Mouse (Mus musculus) adipose tissue, adult 10 weeks (tissue): Measurements from ENCODE around the gene Trmu. TPM values are rescaled to one million over a fixed set of nuclear protein-coding genes. Genes with fewer than 3 reads are reported as not detected.

Experiments used
- polyA plus RNA-seq: library from polyadenylated mRNA; stranded (reverse); fragments of 350-450 nt; fragmentation: Illumina TruSeq; extraction: RNeasy Lipid Tissue Mini Kit (QIAGEN cat#74804); gene quantifications from one replicate; pipeline ENCODE4 v1.2.3, GENCODE M21; 2014; ENCODE audit warnings: low read depth, low replicate concordance

The Trmu gene
- polyA plus RNA-seq = 25.3 TPM

DNA sequence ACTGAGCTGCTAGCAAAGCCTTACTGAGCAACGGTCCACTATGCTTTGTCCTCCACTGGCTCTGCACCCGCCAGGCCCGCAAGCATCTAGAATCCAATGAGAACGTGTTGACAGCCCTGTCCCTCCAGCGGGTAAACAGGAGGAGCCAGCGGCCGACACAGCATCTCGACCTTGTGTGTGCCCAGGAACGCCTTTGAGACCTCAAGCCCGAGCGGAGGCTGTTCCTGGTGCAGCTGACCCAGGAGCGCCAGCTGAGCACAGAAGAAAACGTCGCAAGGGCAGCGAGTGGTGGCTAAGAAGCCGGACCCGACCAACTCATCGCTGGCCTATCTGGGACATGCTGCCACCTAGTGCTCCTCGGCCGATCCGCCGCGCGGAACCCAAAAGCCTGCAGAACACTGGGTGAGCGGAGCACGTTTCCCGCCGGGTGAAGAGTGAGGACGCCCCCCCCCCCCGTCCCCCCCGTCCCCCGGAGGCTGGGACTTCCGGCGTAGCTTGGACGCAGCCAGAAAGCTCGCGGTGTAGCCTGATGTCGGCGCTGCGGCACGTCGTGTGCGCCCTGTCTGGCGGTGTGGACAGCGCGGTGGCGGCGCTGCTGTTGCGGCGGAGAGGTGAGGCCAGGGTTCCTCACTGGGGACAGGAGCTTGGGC, at the start of gene Trmu:
Trmu (plus strand) TSS at position 465 of the 650 bp plus-strand sequence.

DNA sequence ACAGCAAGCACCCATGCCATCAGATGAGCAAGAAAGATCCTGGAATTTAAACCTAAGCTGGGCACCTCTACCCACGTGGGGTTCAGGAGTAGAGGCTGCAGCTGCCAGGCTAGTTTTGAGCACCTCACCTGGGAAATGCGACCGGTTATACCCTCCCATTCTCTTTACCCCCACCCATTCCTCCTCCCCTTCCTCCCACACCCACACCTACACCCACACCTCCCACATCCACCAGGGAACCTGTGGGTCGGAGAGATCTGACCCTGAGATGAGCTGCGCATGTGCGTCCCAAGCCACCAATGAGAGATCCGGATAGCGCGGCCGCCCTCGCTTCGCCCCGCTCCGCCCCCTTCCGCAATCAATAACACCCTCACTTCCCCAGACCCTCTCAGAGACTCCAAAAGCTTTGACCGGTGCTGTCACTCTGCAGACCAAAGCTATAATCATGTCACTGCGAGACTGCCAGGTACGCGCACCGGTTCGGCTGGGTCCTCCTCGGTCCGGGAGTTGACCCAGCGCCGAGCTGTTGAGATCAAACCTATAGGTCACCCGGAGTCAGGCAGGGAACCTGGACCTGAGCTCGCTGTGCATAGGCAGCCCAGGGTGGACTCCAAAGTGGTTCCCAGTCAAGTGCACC, 47.0 kb upstream of the Trmu start, which contains the start of gene Ttc38:
Ttc38 (plus strand) TSS at position 353 of the 637 bp plus-strand sequence.

DNA sequence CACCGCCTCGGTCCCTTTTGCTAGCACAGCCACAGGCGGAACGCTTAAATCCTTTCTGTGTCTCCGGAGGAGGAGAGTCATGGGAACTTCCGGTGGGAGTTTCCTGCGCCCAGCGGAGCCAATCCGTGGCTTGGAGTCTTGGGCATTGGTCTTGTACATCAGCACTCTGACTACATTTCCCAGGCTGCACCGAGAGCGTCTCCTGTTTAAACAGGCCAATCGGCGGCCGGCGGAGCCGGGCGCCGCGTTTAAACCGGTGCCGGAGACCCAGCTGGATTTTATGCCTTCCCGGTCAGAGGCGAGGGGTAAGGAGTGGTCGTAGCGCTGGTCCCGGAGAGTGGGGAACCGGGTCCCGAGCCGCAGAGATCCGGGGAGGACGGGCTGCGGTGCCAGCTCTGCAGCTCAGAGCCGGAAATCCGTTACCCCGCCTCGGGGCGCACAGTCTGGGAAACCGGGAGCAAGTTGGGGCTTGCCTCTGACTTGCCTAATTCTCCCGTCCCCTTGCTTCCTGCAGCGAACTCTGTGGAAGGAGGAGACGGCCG, 19.6 kb upstream of the Trmu start, which contains the start of gene Gtse1:
Gtse1 (plus strand) TSS at position 256 of the 542 bp plus-strand sequence.

Other genes starting within 250 kb of the Trmu start
- gene Ppara, start 144.3 kb upstream of the Trmu start, polyA plus RNA-seq = 3.2 TPM
- 24.0 TPM for gene Cdpf1, start 67.6 kb upstream of the Trmu start, polyA plus RNA-seq
- gene Pkdrej, start 57.6 kb upstream of the Trmu start, polyA plus RNA-seq = 1.1 TPM
- gene Ttc38, start 47.0 kb upstream of the Trmu start, polyA plus RNA-seq = 24.3 TPM
- gene Gtse1, start 19.6 kb upstream of the Trmu start, polyA plus RNA-seq = 0.94 TPM
- gene Celsr1, start 154.5 kb downstream of the Trmu start, polyA plus RNA-seq = 7.7 TPM
- gene Gramd4, start 178.4 kb downstream of the Trmu start, polyA plus RNA-seq = 36.6 TPM